Mouse (Mus musculus): Measurements from ENCODE around the gene Olfr769.
"Not testable (repeated sequence)": the region's sequence is repeated elsewhere in the genome, so short reads cannot be mapped to it uniquely, and the experiment has no call there.

Olfr769 gene

DNA sequence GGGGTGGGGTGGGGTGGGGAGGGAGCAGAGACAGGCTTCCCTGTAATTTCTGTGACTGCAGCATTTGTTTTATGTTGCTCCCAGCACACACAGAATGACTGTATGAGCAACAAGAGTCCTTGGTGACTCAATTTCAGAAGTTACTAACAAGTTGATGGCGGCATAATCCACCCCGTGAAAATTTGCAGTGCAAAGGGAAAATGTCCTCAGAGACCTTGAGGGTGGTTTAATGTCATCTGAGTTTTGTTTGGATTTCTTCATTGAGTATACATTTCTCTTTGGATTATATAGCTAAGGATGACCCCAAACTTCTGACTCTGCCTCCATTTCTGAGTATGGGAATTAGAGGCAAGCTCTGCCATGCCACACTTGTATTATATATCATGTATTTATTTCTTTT, at the start of gene Olfr769:
Gene Olfr769, minus strand, starts transcription at position 101 of the 400 bp plus-strand sequence.
- DNase-seq: no peak

DNA sequence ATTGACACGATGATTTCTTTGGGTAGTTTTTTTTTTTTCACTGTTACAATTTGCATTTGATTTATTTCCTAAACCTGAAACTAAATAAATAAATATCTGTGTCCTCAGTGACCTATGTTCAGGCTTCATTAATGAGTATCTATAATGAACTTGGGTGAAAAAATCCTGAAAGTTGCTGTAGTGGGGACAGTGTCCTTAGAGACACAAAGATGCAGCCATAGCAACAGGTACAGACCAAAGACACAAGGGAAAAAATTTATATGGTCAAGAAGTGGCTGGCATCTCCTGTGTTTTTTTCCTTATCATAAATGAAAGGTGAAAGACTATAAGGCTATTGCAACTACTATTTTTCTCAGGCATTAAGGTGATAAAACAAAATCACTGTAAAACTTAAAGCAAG, 47.0 kb upstream of the Olfr769 start, which contains the start of gene Olfr771:
Gene Olfr771, minus strand, starts transcription at position 101 of the 400 bp plus-strand sequence.
- no peak for DNase-seq

DNA sequence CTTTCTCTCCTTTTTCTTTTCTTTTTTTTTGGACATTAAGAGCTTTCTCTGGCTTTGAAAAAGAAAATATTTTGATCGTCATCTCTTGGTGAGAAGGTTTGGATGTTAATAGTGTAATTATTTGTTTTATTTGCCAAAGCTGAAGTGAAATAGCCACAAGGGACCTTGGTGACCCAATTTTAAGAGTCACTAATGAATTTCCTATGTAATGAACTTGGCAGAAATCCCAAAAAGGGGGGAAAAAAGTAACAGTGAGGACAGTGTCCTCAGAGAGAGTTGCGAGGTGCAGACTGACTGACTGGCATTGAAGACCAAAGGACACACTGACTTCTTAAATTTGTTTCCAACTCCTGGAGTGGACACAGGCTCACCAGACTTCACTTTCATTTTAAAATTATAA, 21.2 kb upstream of the Olfr769 start, which contains the start of gene Olfr770:
Gene Olfr770, minus strand, starts transcription at position 101 of the 400 bp plus-strand sequence.
- no peak for DNase-seq

DNA sequence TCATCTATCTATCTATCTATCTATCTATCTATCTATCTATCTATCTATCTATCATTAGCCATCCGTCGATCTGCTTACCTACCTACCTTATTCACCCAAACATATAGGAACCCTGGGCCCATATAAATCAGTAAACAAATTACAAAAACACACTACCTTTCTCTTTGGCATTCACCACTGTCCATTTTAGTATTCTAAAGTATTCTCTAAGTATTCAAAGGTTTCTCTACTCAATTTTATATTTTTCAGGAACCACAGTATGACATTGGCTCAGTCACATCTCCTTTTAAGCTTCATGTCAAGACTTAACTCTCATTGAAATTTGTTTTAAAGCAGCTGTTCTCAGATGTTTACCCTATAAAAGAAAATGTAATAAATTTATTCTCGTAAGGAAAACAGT, 2.5 kb downstream of the Olfr769 start:
- no peak for DNase-seq

DNA sequence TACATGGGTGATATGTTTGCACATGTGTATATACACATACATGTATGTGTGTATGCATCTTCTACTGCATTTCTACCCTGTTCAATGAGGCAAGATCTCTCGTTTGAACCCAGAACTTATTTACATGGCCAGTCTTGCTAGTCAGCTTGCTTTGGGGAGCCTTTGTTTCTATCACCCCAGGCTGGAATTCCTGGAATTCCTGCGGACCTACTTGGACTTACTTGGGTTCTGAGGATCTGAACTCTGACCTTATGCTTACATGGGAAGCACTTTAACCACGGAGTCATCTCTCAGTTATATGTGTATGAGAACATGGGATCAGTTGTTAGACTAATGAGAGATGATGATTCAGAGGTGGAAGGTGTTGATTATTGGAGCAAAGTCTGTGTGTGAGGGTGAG, 16.4 kb downstream of the Olfr769 start:
- no peak for DNase-seq

DNA sequence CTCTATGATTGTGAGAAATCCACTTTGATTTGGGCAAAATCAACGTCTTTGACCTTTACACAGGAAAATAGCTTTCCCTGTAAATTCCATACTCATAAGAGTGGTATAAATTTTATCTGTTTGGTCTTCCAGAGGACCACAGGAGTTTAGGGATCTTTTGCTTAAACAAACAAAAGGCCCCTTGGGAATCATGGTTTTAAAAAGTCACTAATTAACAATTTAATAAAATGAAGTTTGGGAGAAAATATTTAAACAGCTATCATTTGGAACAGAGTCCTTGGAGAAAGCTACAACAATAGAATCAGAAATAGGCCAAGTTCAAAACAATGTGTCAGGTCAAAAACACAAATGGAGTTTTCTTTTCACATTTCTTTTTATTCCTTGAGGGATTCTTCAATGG, 18.4 kb downstream of the Olfr769 start, which contains the start of gene Olfr768:
Gene Olfr768, minus strand, starts transcription at position 101 of the 400 bp plus-strand sequence.
- no peak for DNase-seq

DNA sequence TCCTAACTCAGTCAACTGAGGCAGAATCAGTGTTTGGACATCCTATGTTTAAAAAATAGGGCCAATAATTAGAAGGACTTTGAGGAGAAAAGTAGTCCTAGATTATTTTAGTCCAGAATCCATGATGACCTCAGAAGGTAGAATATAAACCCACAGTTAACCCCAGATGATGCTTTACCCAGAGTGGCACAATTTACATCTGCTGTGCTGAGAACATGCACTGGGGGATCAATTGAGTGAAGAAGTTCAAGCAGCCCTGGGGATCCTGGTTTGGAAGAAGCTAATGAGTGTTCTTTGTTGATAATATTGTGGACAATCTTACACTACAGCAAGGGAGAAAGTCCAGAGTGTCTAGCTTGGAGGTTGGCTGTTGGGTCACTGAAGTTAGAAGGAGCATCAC, 34.9 kb downstream of the Olfr769 start, which contains the start of gene Olfr767:
Gene Olfr767, minus strand, starts transcription at position 101 of the 400 bp plus-strand sequence.
- not testable (repeated sequence) for DNase-seq

DNA sequence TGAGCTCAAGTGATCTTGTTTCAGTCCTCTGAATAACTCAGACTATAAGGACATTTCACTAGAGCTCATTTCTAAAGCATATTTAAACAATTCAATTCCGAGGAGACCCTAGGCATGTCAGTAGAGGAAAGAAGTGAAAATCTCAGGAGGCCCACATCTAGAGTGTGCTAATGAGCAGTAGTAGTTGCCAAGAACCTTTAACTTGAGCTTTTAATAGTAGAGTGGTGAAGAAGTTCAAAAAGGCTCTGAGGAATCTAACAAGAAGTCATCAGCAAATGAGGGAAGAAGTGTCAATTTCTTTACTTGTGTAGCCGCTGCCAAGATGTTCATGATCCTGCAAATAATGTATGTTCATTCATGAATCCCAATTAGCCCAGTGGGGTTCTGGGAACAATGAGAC, 48.8 kb downstream of the Olfr769 start, which contains the start of gene Olfr766-ps1:
Gene Olfr766-ps1, minus strand, starts transcription at position 101 of the 400 bp plus-strand sequence.
- DNase-seq: no peak

All from thymus, postnatal 25 days (tissue).